Mouse (Mus musculus) liver, embryonic 14.5 days (tissue): ENCODE measurements around the gene C1qtnf5. TPM values are rescaled to one million over a fixed set of nuclear protein-coding genes. Genes with fewer than 3 reads are reported as not detected.

Source experiments
- ATAC-seq: fragments of 200-750 bp; cut with Nextera tagmentation; 2 replicates; pipeline ENCODE4 v1.8.0; 2017; ENCODE audit warnings: moderate number of reproducible peaks, mild to moderate bottlenecking, moderate library complexity; ENCODE audit not compliant: insufficient read depth
- DNase-seq, 3 experiments: peaks; one replicate each; pipeline ENCODE4 v3.0.0-alpha.2; 2012 to 2013; ENCODE audit warnings: low read depth in 3 of 3, low spot score in 3 of 3
- H3K27ac ChIP-seq: fragments of 300-500 bp; sonication (generic); 2 replicates; pipeline ENCODE4 v1.5.1; 2014; ENCODE audit warnings: moderate library complexity, mild to moderate bottlenecking, control low read depth, inconsistent platforms
- H3K27me3 ChIP-seq: fragments of 300-500 bp; sonication (generic); 2 replicates; pipeline ENCODE4 v1.6.1; 2014; ENCODE audit warnings: mild to moderate bottlenecking, low read length, moderate library complexity; ENCODE audit not compliant: control insufficient read depth, insufficient read depth
- H3K36me3 ChIP-seq: fragments of 300-500 bp; sonication (generic); replicated peaks from 2 replicates; pipeline ENCODE4 v1.6.1; 2014; ENCODE audit warnings: low read depth; ENCODE audit not compliant: control insufficient read depth, insufficient read depth
- H3K4me1 ChIP-seq, 2 experiments: fragments of 200-500 bp in 1 of 2; fragments of 300-500 bp in 1 of 2; sonication (generic) in 1 of 2; replicated peaks; 2 replicates each; pipeline ENCODE4 v1.6.1; 2012 to 2014; ENCODE audit warnings: antibody characterized with exemption in 1 of 2, inconsistent platforms in 1 of 2, low read length in 1 of 2; ENCODE audit not compliant: control insufficient read depth in 2 of 2, insufficient read depth in 2 of 2
- H3K4me2 ChIP-seq: fragments of 300-500 bp; sonication (generic); 2 replicates; pipeline ENCODE4 v1.6.1; 2014; ENCODE audit warnings: low read depth, mild to moderate bottlenecking, control low read depth, moderate library complexity
- H3K4me3 ChIP-seq, 2 experiments: fragments of 200-500 bp in 1 of 2; fragments of 300-500 bp in 1 of 2; sonication (generic) in 1 of 2; 2 replicates each; pipeline ENCODE4 v1.5.1; 2012 to 2014; ENCODE audit warnings: low read depth in 2 of 2, low read length in 2 of 2, mild to moderate bottlenecking in 2 of 2, control low read depth in 1 of 2, inconsistent platforms in 1 of 2, moderate library complexity in 1 of 2; ENCODE audit not compliant: insufficient read depth in 1 of 2
- H3K9ac ChIP-seq: fragments of 300-500 bp; sonication (generic); replicated peaks from 2 replicates; pipeline ENCODE4 v1.6.1; 2014; ENCODE audit warnings: mild to moderate bottlenecking, control low read depth, moderate library complexity
- H3K9me3 ChIP-seq: fragments of 300-500 bp; sonication (generic); 2 replicates; pipeline ENCODE4 v1.6.1; 2016; ENCODE audit warnings: low read length, mixed read lengths; ENCODE audit not compliant: control insufficient read depth
- CTCF ChIP-seq: IDR thresholded peaks from 2 replicates; pipeline ENCODE4 v1.5.1; 2016; ENCODE audit warnings: antibody characterized with exemption, low read depth, control low read depth
- EP300 ChIP-seq: IDR thresholded peaks from 2 replicates; pipeline ENCODE4 v1.6.1; 2016; ENCODE audit warnings: antibody characterized with exemption, low read depth
- WGBS: fragments of 180-500 bp; shearing (Covaris S2); extraction: QIAGEN DNeasy Blood & Tissue Kit; methylation state at CpG from one replicate; pipeline ENCODE4 v1.1.7; 2014; ENCODE audit not compliant: insufficient replicate concordance; 5-methylcytosine and 5-hydroxymethylcytosine counted together
- polyA plus RNA-seq, 2 experiments: library from polyadenylated mRNA; depleted of rRNA in 1 of 2; stranded (reverse) in 1 of 2; unstranded in 1 of 2; fragments of >200 nt; fragmentation: Nextera tagmentation in 1 of 2; extraction: Ambion mirVana in 1 of 2; gene quantifications; 2 replicates each; pipeline versions ENCODE4 v1.2.1 to v1.2.3; 2012 to 2014

C1qtnf5 gene
- polyA plus RNA-seq, 2 experiments: 0.27 to 0.30 TPM

- Histone ChIP-seq H3K27me3 (peaks cover 2% of the 10 kb centered on the region), H3K27ac (no peak overlapping the region), H3K9ac (no peak overlapping the region), H3K4me3 (no peak overlapping the region), H3K9me3 (no peaks in the 10 kb centered on the region), H3K4me1 (peaks cover 4 to 5% of the 10 kb centered on the region in 2 experiments; a peak in 2 of 4 replicates), H3K36me3 (no peaks in the 10 kb centered on the region), H3K4me2 (no peak overlapping the region)
- ATAC-seq: no peak
- no peak for DNase-seq
- WGBS: 74% methylated on average over 6 of the region's 6 CpGs
- no peak for TF ChIP-seq CTCF
- TF ChIP-seq EP300: no peak
These were observed 39.1 kb upstream of the C1qtnf5 start for GRCm38 (mm10) chr9:44067960-44068330.

GRCm38 (mm10) chr9:44069252-44069651 lies 37.8 kb upstream of the C1qtnf5 start:
- no peak for TF ChIP-seq EP300
- TF ChIP-seq CTCF: no peak
- no peak overlapping the region for H3K4me2 ChIP-seq
- H3K4me1 ChIP-seq: peaks cover 4 to 5% of the 10 kb centered on the region in 2 experiments; a peak in 2 of 4 replicates
- 20% methylated on average over 7 of the region's 7 CpGs for WGBS
- H3K27me3 ChIP-seq: peaks cover 2% of the 10 kb centered on the region; the same call in 1 of the 2 replicates
- DNase-seq: no peak
- H3K27ac ChIP-seq: no peak overlapping the region
- H3K36me3 ChIP-seq: no peaks in the 10 kb centered on the region
- H3K4me3 ChIP-seq: no peak overlapping the region
- no peaks in the 10 kb centered on the region for H3K9me3 ChIP-seq
- H3K9ac ChIP-seq: no peak overlapping the region
- ATAC-seq: no peak

GRCm38 (mm10) chr9:44070113-44070843 lies 36.8 kb upstream of the C1qtnf5 start:
- TF ChIP-seq EP300 (no peak), CTCF (no peak)

GRCm38 (mm10) chr9:44070844-44071231 lies 36.2 kb upstream of the C1qtnf5 start:
- 47% methylated on average over 8 of the region's 8 CpGs for WGBS
- no peak overlapping the region for H3K4me2 ChIP-seq
- no peak overlapping the region for H3K4me3 ChIP-seq
- H3K36me3 ChIP-seq: no peaks in the 10 kb centered on the region
- no peak overlapping the region for H3K27ac ChIP-seq
- no peak for ATAC-seq
- H3K9me3 ChIP-seq: no peaks in the 10 kb centered on the region
- DNase-seq: no peak
- H3K9ac ChIP-seq: no peak overlapping the region
- peaks cover 2% of the 10 kb centered on the region; the same call in 1 of the 2 replicates for H3K27me3 ChIP-seq
- peaks cover 4 to 5% of the 10 kb centered on the region in 2 experiments; a peak in 2 of 4 replicates for H3K4me1 ChIP-seq
- TF ChIP-seq EP300: no peak
- TF ChIP-seq CTCF: no peak

More at GRCm38 (mm10) chr9:44070113-44070843, 36.8 kb upstream of the C1qtnf5 start:
- no peak for DNase-seq
- Histone ChIP-seq H3K27ac (no peak overlapping the region), H3K27me3 (peaks cover 2% of the 10 kb centered on the region; the same call in 1 of the 2 replicates), H3K4me2 (no peak overlapping the region), H3K4me1 (peaks cover 4 to 5% of the 10 kb centered on the region in 2 experiments; a peak in 2 of 4 replicates), H3K9me3 (no peaks in the 10 kb centered on the region), H3K4me3 (no peak overlapping the region), H3K36me3 (no peaks in the 10 kb centered on the region), H3K9ac (no peak overlapping the region)
- 52% methylated on average over 14 of the region's 14 CpGs for WGBS
- ATAC-seq: no peak

GRCm38 (mm10) chr9:44071914-44072598 lies 35.0 kb upstream of the C1qtnf5 start:
- no peak overlapping the region for H3K27ac ChIP-seq
- H3K4me2 ChIP-seq: no peak overlapping the region
- WGBS: 44% methylated on average over 11 of the region's 11 CpGs
- H3K9me3 ChIP-seq: no peaks in the 10 kb centered on the region
- TF ChIP-seq CTCF: no peak
- no peak for TF ChIP-seq EP300
- no peak for DNase-seq
- H3K36me3 ChIP-seq: no peaks in the 10 kb centered on the region
- ATAC-seq: no peak
- no peak overlapping the region for H3K4me3 ChIP-seq
- H3K9ac ChIP-seq: no peak overlapping the region
- H3K4me1 ChIP-seq: peaks cover 4% of the 10 kb centered on the region in 2 experiments; a peak in 2 of 4 replicates
- peaks cover 2% of the 10 kb centered on the region; the same call in 1 of the 2 replicates for H3K27me3 ChIP-seq
